In the genomic region with DNA sequence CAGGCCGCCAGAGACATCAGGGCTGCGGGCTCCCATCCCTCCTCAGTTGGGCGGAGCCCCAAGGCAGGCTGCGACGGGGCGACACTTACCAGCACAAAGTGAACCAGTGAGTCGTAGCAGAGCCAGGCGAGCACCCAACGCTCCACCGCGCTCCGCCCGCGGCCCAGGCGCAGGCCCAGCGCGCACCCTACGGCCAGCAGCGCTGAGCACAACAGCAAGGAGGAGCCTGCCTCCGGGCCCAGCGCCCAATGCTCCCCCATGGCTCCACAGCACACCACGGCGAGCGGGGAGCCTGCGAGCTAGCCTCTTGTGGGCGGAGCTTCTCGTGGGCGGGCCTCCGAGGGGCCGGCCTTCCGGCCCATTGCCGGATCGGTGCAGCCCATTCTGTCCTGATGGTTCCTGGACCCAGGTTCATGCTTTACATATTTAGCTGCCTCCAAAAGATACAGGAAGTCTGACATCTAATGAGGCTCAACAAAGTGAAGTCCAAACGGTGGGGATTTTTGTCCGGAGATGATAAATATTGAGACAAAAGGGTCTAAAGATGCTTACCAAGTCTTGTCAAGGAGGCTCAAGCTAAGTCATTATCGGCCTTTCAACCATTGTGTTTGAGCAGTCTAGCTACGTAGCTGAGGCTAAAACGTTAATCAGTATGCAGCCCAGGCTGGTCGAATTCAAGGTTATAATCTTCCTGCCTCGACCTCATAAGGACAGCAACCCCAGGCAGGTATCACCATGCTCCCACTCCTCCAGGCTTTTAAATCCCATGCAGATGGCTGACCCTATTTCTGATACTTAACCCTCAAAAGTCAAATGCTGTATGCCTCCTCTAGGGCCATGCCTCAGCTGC, we compare ENCODE assay signal across 8 mouse cellular contexts. TPM values are rescaled to one million over a fixed set of nuclear protein-coding genes. Genes with fewer than 3 reads are reported as not detected.
DNase-seq lines count a peak whose midpoint lies in the region; ATAC-seq and TF ChIP-seq lines count a peak whose summit lies in the region.

A gene (minus strand): TSS at position 309 of the 850 bp plus-strand sequence.

- peak within 1 kb of the TSS; percentile 66 for H3K4me2 ChIP-seq in heart, embryonic 13.5 days
- peak within 1 kb of the TSS; percentile 82 for H3K4me2 ChIP-seq in liver, embryonic 12.5 days
- peak within 1 kb of the TSS; percentile 78 for H3K4me2 ChIP-seq in stomach, embryonic 15.5 days

- H3K4me3 ChIP-seq in C2C12 (ENCODE audit: insufficient read depth, poor library complexity, severe bottlenecking), result peak within 1 kb of the TSS; percentile 26
- peak within 1 kb of the TSS; percentile 69 for H3K4me3 ChIP-seq in erythroblast, embryonic 14.5 days (replicated peaks)
- H3K4me3 ChIP-seq in heart, embryonic 13.5 days, result peak within 1 kb of the TSS; percentile 74
- peak within 1 kb of the TSS; percentile 66 for H3K4me3 ChIP-seq in liver, embryonic 12.5 days
- peak within 1 kb of the TSS; percentile 71 for H3K4me3 ChIP-seq in stomach, embryonic 15.5 days (replicated peaks)

- H3K9me3 ChIP-seq in erythroblast, embryonic 14.5 days (ENCODE audit: control insufficient read depth, low read length), result no peaks in the 10 kb centered on the region
- no peaks in the 10 kb centered on the region for H3K9me3 ChIP-seq in heart, embryonic 13.5 days
- H3K9me3 ChIP-seq in liver, embryonic 12.5 days (replicated peaks), result no peaks in the 10 kb centered on the region
- H3K9me3 ChIP-seq in stomach, embryonic 15.5 days, result no peaks in the 10 kb centered on the region

- H3K9ac ChIP-seq in heart, embryonic 13.5 days, result peak within 1 kb of the TSS; percentile 86
- peak within 1 kb of the TSS; percentile 69 for H3K9ac ChIP-seq in liver, embryonic 12.5 days
- peak within 1 kb of the TSS; percentile 50 for H3K9ac ChIP-seq in stomach, embryonic 15.5 days

- peak within 1 kb of the TSS; percentile 65 for H3ac ChIP-seq in C2C12 (ENCODE audit: control insufficient read depth, insufficient read length, low read depth)

- H3K79me2 ChIP-seq in C2C12 (ENCODE audit: control insufficient read depth, insufficient read depth), result no peaks in the 10 kb centered on the region

- no peaks in the 10 kb centered on the region for H3K27me3 ChIP-seq in C2C12 (ENCODE audit: control insufficient read depth, insufficient read depth, insufficient read length)
- H3K27me3 ChIP-seq in erythroblast, embryonic 14.5 days (ENCODE audit: control insufficient read depth), result no peaks in the 10 kb centered on the region
- H3K27me3 ChIP-seq in heart, embryonic 13.5 days (replicated peaks), result no peaks in the 10 kb centered on the region
- H3K27me3 ChIP-seq in liver, embryonic 12.5 days (replicated peaks), result no peaks in the 10 kb centered on the region
- H3K27me3 ChIP-seq in stomach, embryonic 15.5 days (replicated peaks), result no peaks in the 10 kb centered on the region

- peak; percentile 87 for ATAC-seq in heart, embryonic 13.5 days (ENCODE audit: extremely low read depth, insufficient number of reproducible peaks, low FRiP score, low TSS enrichment)
- ATAC-seq in liver, embryonic 12.5 days, result peak; percentile 95
- ATAC-seq in stomach, embryonic 15.5 days (ENCODE audit: insufficient read depth, low FRiP score, low read depth), result peak; percentile 96

- no peaks in the 10 kb centered on the region for H3K79me3 ChIP-seq in C2C12 (ENCODE audit: low read depth)

- peaks cover 14% of the 10 kb centered on the region for H3K36me3 ChIP-seq in C2C12 (ENCODE audit: control insufficient read depth, insufficient read depth)
- H3K36me3 ChIP-seq in erythroblast, embryonic 14.5 days (ENCODE audit: control insufficient read depth), result peaks cover 24% of the 10 kb centered on the region
- H3K36me3 ChIP-seq in heart, embryonic 13.5 days, result peaks cover 2% of the 10 kb centered on the region; the same call in 1 of the 2 replicates
- peaks cover 14% of the 10 kb centered on the region for H3K36me3 ChIP-seq in liver, embryonic 12.5 days
- H3K36me3 ChIP-seq in stomach, embryonic 15.5 days, result no peaks in the 10 kb centered on the region; the same call in 1 of the 2 replicates

- peak; percentile 95 for DNase-seq in brain, embryonic 14.5 days (ENCODE audit: low read depth)
- DNase-seq in kidney, postnatal 10 days, result peak; percentile 94
- DNase-seq in natural killer cell, adult 2 months (ENCODE audit: low spot score in 2 of 2), result peak; percentile 76 to 83

- peak; percentile 80 for TF ChIP-seq POLR2A in brain, embryonic 14.5 days (IDR thresholded peaks at IDR 0.05; ENCODE audit: borderline replicate concordance, extremely low read depth, insufficient read depth, insufficient read length, poor library complexity, severe bottlenecking)

- under 1% methylated on average over 40 of the region's 40 CpGs for WGBS in heart, embryonic 13.5 days
- WGBS in liver, embryonic 12.5 days (ENCODE audit: insufficient replicate concordance), result 1% methylated on average over 40 of the region's 40 CpGs
- WGBS in stomach, embryonic 15.5 days, result under 1% methylated on average over 40 of the region's 40 CpGs

- peak within 1 kb of the TSS; percentile 76 for H3K27ac ChIP-seq in heart, embryonic 13.5 days (replicated peaks)
- H3K27ac ChIP-seq in liver, embryonic 12.5 days, result peak within 1 kb of the TSS; percentile 85
- H3K27ac ChIP-seq in stomach, embryonic 15.5 days, result peak within 1 kb of the TSS; percentile 86

- no peak for TF ChIP-seq CTCF in C2C12 (IDR thresholded peaks at IDR 0.05; ENCODE audit: control insufficient read depth, insufficient read depth, insufficient read length)
- TF ChIP-seq CTCF in brain, embryonic 14.5 days (IDR thresholded peaks at IDR 0.05; ENCODE audit: borderline replicate concordance, extremely low read depth, insufficient read depth, insufficient read length), result 0 out of 2 replicates have a peak, but pooled peaks have one; percentile 0

- peaks cover 12% of the 10 kb centered on the region for H3K4me1 ChIP-seq in erythroblast, embryonic 14.5 days (ENCODE audit: control insufficient read depth)
- H3K4me1 ChIP-seq in heart, embryonic 13.5 days, result peaks cover 12% of the 10 kb centered on the region
- peaks cover 30% of the 10 kb centered on the region for H3K4me1 ChIP-seq in liver, embryonic 12.5 days
- H3K4me1 ChIP-seq in stomach, embryonic 15.5 days, result peaks cover 4% of the 10 kb centered on the region; the same call in 1 of the 2 replicates

TF ChIP-seq in C2C12, 6 proteins besides CTCF, POLR2A, EP300 and RAD21:
- no peak for TF ChIP-seq MYOD1 (IDR thresholded peaks at IDR 0.05; ENCODE audit: control insufficient read depth, insufficient read length, low read depth)
- TF ChIP-seq MYOG (IDR thresholded peaks at IDR 0.05; ENCODE audit: control insufficient read depth, extremely low read depth, insufficient read length), result no peak
- no peak for TF ChIP-seq MAX (IDR thresholded peaks at IDR 0.05)
- no peak for TF ChIP-seq USF1 (IDR thresholded peaks at IDR 0.05; ENCODE audit: low read depth)
- TF ChIP-seq CEBPB (IDR thresholded peaks at IDR 0.05; ENCODE audit: low read depth), result no peak
- no peak for TF ChIP-seq FOSL1 (IDR thresholded peaks at IDR 0.05; ENCODE audit: insufficient read depth, low read length, poor library complexity, severe bottlenecking)

RNA-seq across cellular contexts. Expression of the gene that starts here (rescaled TPM):
- 1.1 TPM for polyA plus RNA-seq in C2C12 (2012; fragmentation: generic; extraction: Trizol)
- 4.2 and 4.5 TPM in 2 replicates for polyA plus RNA-seq in brain, embryonic 14.5 days (2012; rRNA removed)
- 0.01 and 0.02 TPM in 2 replicates for polyA plus RNA-seq in erythroblast, embryonic 14.5 days (2012)
- 4.7 and 6.0 TPM in 2 replicates for polyA plus RNA-seq in heart, embryonic 13.5 days (2015; fragmentation: Nextera tagmentation; extraction: Ambion mirVana)
- 3.9 and 4.3 TPM in 2 replicates for polyA plus RNA-seq in liver, embryonic 12.5 days (2016; fragmentation: Nextera tagmentation; extraction: Ambion mirVana)
- polyA plus RNA-seq in stomach, embryonic 15.5 days (2015; fragmentation: Nextera tagmentation; extraction: Ambion mirVana), result 8.6 and 8.8 TPM in 2 replicates

Comparison
In these comparisons a context has a peak if more than half of its experiments do, and no peak if none do; other contexts are left out.
1. Peak in every context shown above with its lines: DNase-seq, ATAC-seq, H3K4me3 ChIP-seq and H3K27ac ChIP-seq.